Mouse (Mus musculus) heart, embryonic 10.5 days (tissue): Measurements from ENCODE around the gene C1ra. TPM values are rescaled to one million over a fixed set of nuclear protein-coding genes. Genes with fewer than 3 reads are reported as not detected.
"Not testable (repeated sequence)": the region's sequence is repeated elsewhere in the genome, so short reads cannot be mapped to it uniquely, and the experiment has no call there.

Experiments used
- DNase-seq: peaks from one replicate; pipeline ENCODE4 v3.0.0-alpha.2; 2017; ENCODE audit warnings: low spot score
- H3K27ac ChIP-seq: fragments of 300-500 bp; sonication (generic); 2 replicates; pipeline ENCODE4 v1.5.1; 2016; ENCODE audit warnings: mild to moderate bottlenecking
- H3K27me3 ChIP-seq: fragments of 300-500 bp; sonication (generic); 2 replicates; pipeline ENCODE4 v1.6.1; 2016; ENCODE audit warnings: mild to moderate bottlenecking; ENCODE audit not compliant: poor library complexity, insufficient read depth, severe bottlenecking
- H3K36me3 ChIP-seq: fragments of 300-500 bp; sonication (generic); 2 replicates; pipeline ENCODE4 v1.6.1; 2016; ENCODE audit warnings: mild to moderate bottlenecking, moderate library complexity
- H3K4me1 ChIP-seq: fragments of 300-500 bp; sonication (generic); 2 replicates; pipeline ENCODE4 v1.6.1; 2016; ENCODE audit warnings: mild to moderate bottlenecking
- H3K4me3 ChIP-seq: fragments of 300-500 bp; sonication (generic); 2 replicates; pipeline ENCODE4 v1.5.1; 2016; ENCODE audit warnings: mild to moderate bottlenecking, moderate library complexity
- H3K9me3 ChIP-seq: fragments of 300-500 bp; sonication (generic); 2 replicates; pipeline ENCODE4 v1.6.1; 2016; ENCODE audit warnings: mild to moderate bottlenecking, moderate library complexity
- WGBS: fragments of 180-500 bp; shearing (Covaris S2); methylation state at CpG from one replicate; pipeline ENCODE4 v1.1.7; 2016; 5-methylcytosine and 5-hydroxymethylcytosine counted together
- polyA plus RNA-seq: library from polyadenylated mRNA; unstranded; fragments of >200 nt; fragmentation: Nextera tagmentation; extraction: Ambion mirVana; gene quantifications from 2 replicates; pipeline ENCODE4 v1.2.1, GENCODE M21; 2016

Gene C1ra
- polyA plus RNA-seq, 1 experiment from 2014 or later, result 0.31 TPM

- no peaks in the 10 kb centered on the region for H3K9me3 ChIP-seq
- no peak overlapping the region for H3K27ac ChIP-seq
- no peaks in the 10 kb centered on the region; the same call in 1 of the 2 replicates for H3K27me3 ChIP-seq
- 66% methylated on average over 5 of the region's 5 CpGs for WGBS
- no peaks in the 10 kb centered on the region for H3K36me3 ChIP-seq
- no peak for DNase-seq
- H3K4me1 ChIP-seq, result peaks cover 13% of the 10 kb centered on the region
- H3K4me3 ChIP-seq, result no peak overlapping the region
Observed at GRCm38 (mm10) chr6:124477221-124477655, 35.0 kb upstream of the C1ra start.

- 42% methylated on average over 17 of the region's 17 CpGs for WGBS
- Histone ChIP-seq H3K9me3 (no peaks in the 10 kb centered on the region), H3K27ac (peak overlapping the region; percentile 36), H3K4me3 (no peak overlapping the region), H3K4me1 (peaks cover 9% of the 10 kb centered on the region), H3K27me3 (no peaks in the 10 kb centered on the region; the same call in 1 of the 2 replicates), H3K36me3 (no peaks in the 10 kb centered on the region)
- DNase-seq, result no peak
Observed at GRCm38 (mm10) chr6:124477922-124478651, 34.1 kb upstream of the C1ra start.

GRCm38 (mm10) chr6:124478874-124479572 is 33.2 kb upstream of the C1ra start:
- WGBS, result 79% methylated on average over 3 of the region's 3 CpGs
- Histone ChIP-seq H3K9me3 (no peaks in the 10 kb centered on the region), H3K27ac (no peak overlapping the region), H3K36me3 (no peaks in the 10 kb centered on the region), H3K4me1 (peaks cover 9% of the 10 kb centered on the region), H3K27me3 (no peaks in the 10 kb centered on the region; the same call in 1 of the 2 replicates), H3K4me3 (no peak overlapping the region)
- DNase-seq, result no peak

GRCm38 (mm10) chr6:124479573-124479930 is 32.7 kb upstream of the C1ra start:
- WGBS, result 88% methylated on average over 3 of the region's 3 CpGs
- Histone ChIP-seq H3K4me1 (peaks cover 9% of the 10 kb centered on the region), H3K4me3 (no peak overlapping the region), H3K9me3 (no peaks in the 10 kb centered on the region), H3K36me3 (no peaks in the 10 kb centered on the region), H3K27ac (no peak overlapping the region), H3K27me3 (no peaks in the 10 kb centered on the region; the same call in 1 of the 2 replicates)
- no peak for DNase-seq

- H3K27ac ChIP-seq, result no peak overlapping the region
- H3K27me3 ChIP-seq, result no peaks in the 10 kb centered on the region; the same call in 1 of the 2 replicates
- H3K4me3 ChIP-seq, result no peak overlapping the region
- H3K9me3 ChIP-seq, result no peaks in the 10 kb centered on the region
- peaks cover 9% of the 10 kb centered on the region for H3K4me1 ChIP-seq
- no peaks in the 10 kb centered on the region for H3K36me3 ChIP-seq
- 62% methylated on average over 4 of the region's 4 CpGs for WGBS
- DNase-seq, result no peak
Observed at GRCm38 (mm10) chr6:124480295-124480694, 31.9 kb upstream of the C1ra start.

- H3K36me3 ChIP-seq, result no peaks in the 10 kb centered on the region
- H3K9me3 ChIP-seq, result no peaks in the 10 kb centered on the region
- WGBS, result 21% methylated on average over 6 of the region's 6 CpGs
- H3K27me3 ChIP-seq, result no peaks in the 10 kb centered on the region; the same call in 1 of the 2 replicates
- no peak overlapping the region for H3K27ac ChIP-seq
- DNase-seq, result no peak
- H3K4me1 ChIP-seq, result peaks cover 9% of the 10 kb centered on the region
- no peak overlapping the region for H3K4me3 ChIP-seq
Observed at GRCm38 (mm10) chr6:124481571-124481970, 30.6 kb upstream of the C1ra start.

GRCm38 (mm10) chr6:124483831-124484230 is 28.4 kb upstream of the C1ra start:
- not testable (repeated sequence) for H3K4me1 ChIP-seq, H3K27me3 ChIP-seq, DNase-seq, H3K9me3 ChIP-seq, H3K36me3 ChIP-seq, H3K4me3 ChIP-seq, H3K27ac ChIP-seq
- 81% methylated on average over 3 of the region's 3 CpGs for WGBS

- Histone ChIP-seq H3K27me3 (no peaks in the 10 kb centered on the region), H3K36me3 (no peaks in the 10 kb centered on the region), H3K4me3 (no peak overlapping the region), H3K9me3 (no peaks in the 10 kb centered on the region), H3K4me1 (no peaks in the 10 kb centered on the region), H3K27ac (no peak overlapping the region)
- no peak for DNase-seq
- 83% methylated on average over 7 of the region's 7 CpGs for WGBS
Observed at GRCm38 (mm10) chr6:124484851-124485250, 27.4 kb upstream of the C1ra start.

GRCm38 (mm10) chr6:124485414-124486144 is 26.6 kb upstream of the C1ra start:
- H3K4me3 ChIP-seq, result peak overlapping the region; percentile 43; the same call in 1 of the 2 replicates
- no peak for DNase-seq
- 23% methylated on average over 21 of the region's 21 CpGs for WGBS
- H3K4me1 ChIP-seq, result no peaks in the 10 kb centered on the region
- no peaks in the 10 kb centered on the region for H3K27me3 ChIP-seq
- no peak overlapping the region for H3K27ac ChIP-seq
- H3K36me3 ChIP-seq, result no peaks in the 10 kb centered on the region
- H3K9me3 ChIP-seq, result no peaks in the 10 kb centered on the region

- H3K36me3 ChIP-seq, result no peaks in the 10 kb centered on the region
- DNase-seq, result no peak
- no peak overlapping the region for H3K4me3 ChIP-seq
- no peaks in the 10 kb centered on the region for H3K27me3 ChIP-seq
- H3K9me3 ChIP-seq, result no peaks in the 10 kb centered on the region
- WGBS, result 51% methylated on average over 2 of the region's 2 CpGs
- no peak overlapping the region for H3K27ac ChIP-seq
- H3K4me1 ChIP-seq, result no peaks in the 10 kb centered on the region
Observed at GRCm38 (mm10) chr6:124487509-124487908, 24.7 kb upstream of the C1ra start.

GRCm38 (mm10) chr6:124488952-124489351 is 23.3 kb upstream of the C1ra start:
- 79% methylated on average over 4 of the region's 4 CpGs for WGBS
- 0 out of 2 replicates have a peak, but pooled peaks cover 12% of the 10 kb centered on the region for H3K4me1 ChIP-seq
- no peak overlapping the region for H3K4me3 ChIP-seq
- no peak for DNase-seq
- no peak overlapping the region for H3K27ac ChIP-seq
- no peaks in the 10 kb centered on the region for H3K36me3 ChIP-seq
- no peaks in the 10 kb centered on the region for H3K9me3 ChIP-seq
- H3K27me3 ChIP-seq, result no peaks in the 10 kb centered on the region

GRCm38 (mm10) chr6:124491427-124491826 is 20.8 kb upstream of the C1ra start:
- H3K4me1 ChIP-seq, result 0 out of 2 replicates have a peak, but pooled peaks cover 14% of the 10 kb centered on the region
- H3K4me3 ChIP-seq, result no peak overlapping the region
- H3K27me3 ChIP-seq, result no peaks in the 10 kb centered on the region
- 80% methylated on average over 6 of the region's 6 CpGs for WGBS
- H3K36me3 ChIP-seq, result no peaks in the 10 kb centered on the region
- H3K9me3 ChIP-seq, result no peaks in the 10 kb centered on the region
- H3K27ac ChIP-seq, result no peak overlapping the region
- no peak for DNase-seq
